Mouse (Mus musculus): ENCODE data around the gene Tead2.

- no peak for TF ChIP-seq CTCF (IDR thresholded peaks at IDR 0.05; ENCODE audit: extremely low read depth, insufficient read length, insufficient replicate concordance, low read depth, low read length)
- TF ChIP-seq POLR2A (IDR thresholded peaks at IDR 0.05; ENCODE audit: low read depth, low read length), result no peak
Observed at GRCm38 (mm10) chr7:45189600-45189999, 26.0 kb upstream of the Tead2 start.

Data from small intestine, adult 2 months (tissue).